Comparison of ENCODE assay signal across 12 mouse cellular contexts in genomic region chr9:40343828-40344227, GRCm38 (mm10).
DNase-seq lines count a peak whose midpoint lies in the region; ATAC-seq and TF ChIP-seq lines count a peak whose summit lies in the region.
"Had no signal": no experiment of that assay in that cellular context is flagged by ENCODE, and none has a peak within 500 bp of the region (broad histone marks: within the 10 kb centered on the region; RNA-seq: fewer than 3 reads in every experiment).

No protein-coding gene starts in this region.

- no peak for ATAC-seq in hindbrain, postnatal 0 days
- ATAC-seq in megakaryocyte, adult 5-6 weeks (ENCODE audit: poor library complexity, severe bottlenecking) = peak; percentile 70

- TF ChIP-seq CTCF in hindbrain, postnatal 0 days (IDR thresholded peaks at IDR 0.05; ENCODE audit: low read depth) = no peak
- TF ChIP-seq CTCF in CH12.LX (conservative IDR thresholded peaks at IDR 0.05 in 1 of 2, IDR thresholded peaks at IDR 0.05 in 1 of 2; ENCODE audit: low read depth in 2 of 2, low read length in 2 of 2) = no peak

- H3K27me3 ChIP-seq in hindbrain, postnatal 0 days (ENCODE audit: insufficient read depth, low read length) = no peaks in the 10 kb centered on the region
- H3K27me3 ChIP-seq in hindbrain, embryonic 10.5 days (ENCODE audit: insufficient read depth, poor library complexity, severe bottlenecking) = no peaks in the 10 kb centered on the region
- no peaks in the 10 kb centered on the region for H3K27me3 ChIP-seq in CH12.LX (replicated peaks)
- H3K27me3 ChIP-seq: embryonic facial prominence, embryonic 12.5 days; kidney, embryonic 15.5 days had no signal

- H3K27ac ChIP-seq in hindbrain, postnatal 0 days = no peak overlapping the region
- H3K27ac ChIP-seq in hindbrain, embryonic 10.5 days = no peak overlapping the region
- H3K27ac ChIP-seq in CH12.LX (ENCODE audit: insufficient read depth, low read depth) = no peak overlapping the region; the same call in 1 of the 2 replicates
- H3K27ac ChIP-seq: embryonic facial prominence, embryonic 12.5 days; kidney, embryonic 15.5 days; limb, embryonic 10.5 days had no signal

- dilution Hi-C loops in CH12.LX (cut with MboI; ENCODE audit: extremely low pct_ligation_motif_present, extremely low pct_unique_long_range_greater_than_20kb, low sequenced_read_pairs) = no loop called here

- H3K79me2 ChIP-seq in CH12.LX (replicated peaks; ENCODE audit: control insufficient read depth, extremely low read depth, insufficient read depth, poor library complexity, severe bottlenecking) = no peaks in the 10 kb centered on the region; the same call in 1 of the 2 replicates

- no peaks in the 10 kb centered on the region for H3K9me3 ChIP-seq in hindbrain, postnatal 0 days (ENCODE audit: low read length)
- H3K9me3 ChIP-seq in hindbrain, embryonic 10.5 days = 0 out of 2 replicates have a peak, but pooled peaks cover 2% of the 10 kb centered on the region
- no peaks in the 10 kb centered on the region for H3K9me3 ChIP-seq in CH12.LX (replicated peaks; ENCODE audit: low read length)
- H3K9me3 ChIP-seq: embryonic facial prominence, embryonic 12.5 days; kidney, embryonic 15.5 days; limb, embryonic 10.5 days had no signal

- no peak overlapping the region for H3K9ac ChIP-seq in hindbrain, postnatal 0 days (replicated peaks; ENCODE audit: low read length)
- peak overlapping the region; percentile 60; the same call in 1 of the 2 replicates for H3K9ac ChIP-seq in CH12.LX (ENCODE audit: insufficient read depth, low read depth)
- H3K9ac ChIP-seq: embryonic facial prominence, embryonic 12.5 days; kidney, embryonic 15.5 days had no signal

- no peak for TF ChIP-seq RAD21 in CH12.LX (IDR thresholded peaks at IDR 0.05; ENCODE audit: low read depth, low read length)

- TF ChIP-seq EP300 in CH12.LX (IDR thresholded peaks at IDR 0.05; ENCODE audit: low read length) = peak; percentile 42; the same call in 1 of the 2 replicates

- WGBS in hindbrain, postnatal 0 days = 95% methylated on average over 7 of the region's 7 CpGs
- 93% methylated on average over 7 of the region's 7 CpGs for WGBS in hindbrain, embryonic 10.5 days

- in situ Hi-C loops in CH12.LX (cut with MboI; ENCODE audit: low pct_ligation_motif_present, low pct_unique_long_range_greater_than_20kb, low sequenced_read_pairs) = no loop called here

- H3K4me2 ChIP-seq in hindbrain, postnatal 0 days (ENCODE audit: low read depth, low read length) = peak overlapping the region; percentile 66
- H3K4me2 ChIP-seq in CH12.LX (ENCODE audit: insufficient read depth, low read depth, poor library complexity, severe bottlenecking) = peak overlapping the region; percentile 96
- H3K4me2 ChIP-seq: embryonic facial prominence, embryonic 12.5 days; kidney, embryonic 15.5 days had no signal

- no peak for DNase-seq in hindbrain, postnatal 0 days (ENCODE audit: low spot score)
- no peak for DNase-seq in hindbrain, embryonic 10.5 days (ENCODE audit: low spot score)
- DNase-seq in A20 (ENCODE audit: low read depth, low spot score) = peak; percentile 38
- peak; percentile 84 for DNase-seq in CH12.LX (ENCODE audit: extremely low read depth)
- DNase-seq in adrenal gland, adult 18-20 months (ENCODE audit: low spot score in 2 of 2) = no peak
- no peak for DNase-seq in kidney, postnatal 14 days
- DNase-seq: lung, adult 2 months; retina, postnatal 1 day had no signal

- peak; percentile 34; the same call in 1 of the 2 replicates for TF ChIP-seq POLR2A in CH12.LX (IDR thresholded peaks at IDR 0.05; ENCODE audit: low read depth, low read length)

- peaks cover 49% of the 10 kb centered on the region for H3K4me1 ChIP-seq in hindbrain, postnatal 0 days (ENCODE audit: insufficient read depth, low read length)
- peaks cover 32% of the 10 kb centered on the region for H3K4me1 ChIP-seq in hindbrain, embryonic 10.5 days (replicated peaks)
- peaks cover 21 to 70% of the 10 kb centered on the region in 2 experiments for H3K4me1 ChIP-seq in CH12.LX (ENCODE audit: control insufficient read depth in 1 of 2, insufficient read depth in 2 of 2)

- H3K36me3 ChIP-seq in hindbrain, postnatal 0 days (ENCODE audit: insufficient read depth, low read length) = no peaks in the 10 kb centered on the region
- H3K36me3 ChIP-seq in hindbrain, embryonic 10.5 days = no peaks in the 10 kb centered on the region
- H3K36me3 ChIP-seq in CH12.LX (replicated peaks in 1 of 2; ENCODE audit: control insufficient read depth in 1 of 2, insufficient read depth in 1 of 2, low read length in 1 of 2) = peaks cover 0 to 26% of the 10 kb centered on the region in 2 experiments
- H3K36me3 ChIP-seq: embryonic facial prominence, embryonic 12.5 days; kidney, embryonic 15.5 days; limb, embryonic 10.5 days had no signal

- no peak overlapping the region for H3K4me3 ChIP-seq in hindbrain, postnatal 0 days (ENCODE audit: low read length)
- no peak overlapping the region for H3K4me3 ChIP-seq in hindbrain, embryonic 10.5 days
- peak overlapping the region; percentile 47 to 50 (median 49) for H3K4me3 ChIP-seq in CH12.LX (replicated peaks in 1 of 3; ENCODE audit: low read depth in 2 of 3, low read length in 2 of 3, poor library complexity in 1 of 3)
- H3K4me3 ChIP-seq: embryonic facial prominence, embryonic 12.5 days; kidney, embryonic 15.5 days; limb, embryonic 10.5 days had no signal

TF ChIP-seq in CH12.LX, 34 proteins besides CTCF, POLR2A, EP300 and RAD21:
- TF ChIP-seq ETS1 (conservative IDR thresholded peaks at IDR 0.05; ENCODE audit: low read depth, low read length) (peak; percentile 88), PAX5 (IDR thresholded peaks at IDR 0.05; ENCODE audit: low read length) (no peak), IRF4 (IDR thresholded peaks at IDR 0.05; ENCODE audit: low read depth, low read length) (no peak), USF1 (IDR thresholded peaks at IDR 0.05; ENCODE audit: low read depth, low read length) (no peak), RCOR1 (conservative IDR thresholded peaks at IDR 0.05; ENCODE audit: low read depth, low read length) (no peak), BHLHE40 (IDR thresholded peaks at IDR 0.05; ENCODE audit: low read depth, low read length) (peak; percentile 88), KAT2A (IDR thresholded peaks at IDR 0.05; ENCODE audit: insufficient replicate concordance, low read length) (no peak), TBP (conservative IDR thresholded peaks at IDR 0.05; ENCODE audit: low read depth, low read length) (no peak; the same call in 1 of the 2 replicates), JUN (IDR thresholded peaks at IDR 0.05; ENCODE audit: insufficient read depth, low read depth, low read length) (peak; percentile 48), GABPA (IDR thresholded peaks at IDR 0.05; ENCODE audit: insufficient replicate concordance, low read depth, low read length) (no peak), ZNF384 (IDR thresholded peaks at IDR 0.05; ENCODE audit: low read depth, low read length) (no peak), E2F4 (IDR thresholded peaks at IDR 0.05; ENCODE audit: insufficient replicate concordance, low read depth, low read length) (no peak), MYC (IDR thresholded peaks at IDR 0.05; ENCODE audit: low read depth, low read length) (peak; percentile 83), POLR2AphosphoS2 (IDR thresholded peaks at IDR 0.05; ENCODE audit: low read depth, low read length) (no peak), NELFE (IDR thresholded peaks at IDR 0.05; ENCODE audit: low read depth, low read length) (no peak), ELF1 (IDR thresholded peaks at IDR 0.05; ENCODE audit: low read depth, low read length) (no peak), NRF1 (IDR thresholded peaks at IDR 0.05; ENCODE audit: low read depth, low read length) (no peak), JUND (conservative IDR thresholded peaks at IDR 0.05; ENCODE audit: low read depth, low read length) (peak; percentile 16; the same call in 1 of the 2 replicates), CHD1 (IDR thresholded peaks at IDR 0.05; ENCODE audit: low read depth, low read length) (no peak; the same call in 1 of the 2 replicates), MAZ (IDR thresholded peaks at IDR 0.05; ENCODE audit: low read depth, low read length) (no peak), SIN3A (IDR thresholded peaks at IDR 0.05; ENCODE audit: low read length) (peak; percentile 86), ZKSCAN1 (IDR thresholded peaks at IDR 0.05; ENCODE audit: borderline replicate concordance, low read depth, low read length) (no peak), MAFK (IDR thresholded peaks at IDR 0.05; ENCODE audit: insufficient replicate concordance, low read length) (0 out of 2 replicates have a peak, but pooled peaks have one; percentile 10), SMC3 (IDR thresholded peaks at IDR 0.05; ENCODE audit: low read depth, low read length) (no peak), MXI1 (IDR thresholded peaks at IDR 0.05; ENCODE audit: low read depth, low read length) (peak; percentile 94), USF2 (conservative IDR thresholded peaks at IDR 0.05; ENCODE audit: low read depth, low read length) (no peak), MAX (IDR thresholded peaks at IDR 0.05; ENCODE audit: low read length) (peak; percentile 85), HCFC1 (IDR thresholded peaks at IDR 0.05; ENCODE audit: low read depth, low read length) (peak; percentile 45), MEF2A (IDR thresholded peaks at IDR 0.05; ENCODE audit: borderline replicate concordance, low read depth, low read length) (peak; percentile 93), UBTF (IDR thresholded peaks at IDR 0.05; ENCODE audit: low read depth, low read length) (no peak), ZMIZ1 (IDR thresholded peaks at IDR 0.05; ENCODE audit: low read depth, low read length) (peak; percentile 33; the same call in 1 of the 2 replicates), TCF12 (IDR thresholded peaks at IDR 0.05; ENCODE audit: low read depth, low read length) (0 out of 2 replicates have a peak, but pooled peaks have one; percentile 33), ZC3H11A (IDR thresholded peaks at IDR 0.05; ENCODE audit: low read depth, low read length) (no peak), CHD2 (IDR thresholded peaks at IDR 0.05; ENCODE audit: low read length) (no peak)

Comparison
In these comparisons a context has a peak if more than half of its experiments do, and no peak if none do; other contexts are left out.
1. DNase-seq: peak in A20 (single experiment) and CH12.LX (single experiment); none in hindbrain, postnatal 0 days (single experiment), hindbrain, embryonic 10.5 days (single experiment), adrenal gland, adult 18-20 months (0 of 2) and kidney, postnatal 14 days (single experiment).
2. H3K4me3 ChIP-seq: peak in CH12.LX (3 of 3); none in hindbrain, postnatal 0 days (single experiment) and hindbrain, embryonic 10.5 days (single experiment).